Mouse (Mus musculus) spleen, adult 2 months (tissue): Measurements from ENCODE around the gene Mmp9. TPM values are rescaled to one million over a fixed set of nuclear protein-coding genes. Genes with fewer than 3 reads are reported as not detected.
A peak's percentile ranks its signal among the peaks of the same experiment; 100 is the strongest.

Experiments
- DNase-seq, 2 experiments: peaks; one replicate each; pipeline versions ENCODE4 v3.0.0 to v3.0.0-alpha.2; 2012 to 2021; ENCODE audit warnings: low spot score in 2 of 2, low read depth in 1 of 2
- H3K27ac ChIP-seq: fragments of 200-500 bp; 2 replicates; pipeline ENCODE4 v1.5.1; 2012; ENCODE audit warnings: low read length, inconsistent platforms; ENCODE audit not compliant: insufficient read depth
- H3K27me3 ChIP-seq: fragments of 200-500 bp; 2 replicates; pipeline ENCODE4 v1.6.1; 2012; ENCODE audit warnings: mild to moderate bottlenecking, moderate library complexity, low read length, inconsistent platforms; ENCODE audit not compliant: control insufficient read depth, insufficient read depth
- H3K36me3 ChIP-seq: fragments of 200-500 bp; 2 replicates; pipeline ENCODE4 v1.6.1; 2012; ENCODE audit warnings: mild to moderate bottlenecking, low read length, inconsistent platforms; ENCODE audit not compliant: control insufficient read depth, insufficient read depth
- H3K4me1 ChIP-seq: fragments of 200-500 bp; 2 replicates; pipeline ENCODE4 v1.6.1; 2011; ENCODE audit warnings: inconsistent platforms; ENCODE audit not compliant: control insufficient read depth, insufficient read depth, insufficient read length
- H3K4me3 ChIP-seq: fragments of 200-500 bp; 2 replicates; pipeline ENCODE4 v1.5.1; 2011; ENCODE audit warnings: mild to moderate bottlenecking, inconsistent platforms; ENCODE audit not compliant: insufficient read depth, insufficient read length; ENCODE audit errors: extremely low read depth
- CTCF ChIP-seq: fragments of 200-500 bp; IDR thresholded peaks from 2 replicates; pipeline ENCODE4 v1.5.1; 2011; ENCODE audit warnings: mild to moderate bottlenecking, inconsistent platforms; ENCODE audit not compliant: insufficient read depth, insufficient read length, insufficient replicate concordance; ENCODE audit errors: extremely low read depth
- POLR2A ChIP-seq: fragments of 200-500 bp; IDR thresholded peaks from 2 replicates; pipeline ENCODE4 v1.6.1; 2011; ENCODE audit warnings: low read depth, low read length, inconsistent platforms
- WGBS: fragments of 180-500 bp; shearing (Covaris S2); methylation state at CpG from one replicate; pipeline ENCODE4 v1.1.7; 2018; 5-methylcytosine and 5-hydroxymethylcytosine counted together
- polyA plus RNA-seq: library from polyadenylated mRNA; depleted of rRNA; stranded (reverse); fragments of >200 nt; gene quantifications from 2 replicates; pipeline ENCODE4 v1.2.3, GENCODE M21; 2012

Mmp9 gene
- polyA plus RNA-seq, 1 experiment, result 16.0 TPM

DNA sequence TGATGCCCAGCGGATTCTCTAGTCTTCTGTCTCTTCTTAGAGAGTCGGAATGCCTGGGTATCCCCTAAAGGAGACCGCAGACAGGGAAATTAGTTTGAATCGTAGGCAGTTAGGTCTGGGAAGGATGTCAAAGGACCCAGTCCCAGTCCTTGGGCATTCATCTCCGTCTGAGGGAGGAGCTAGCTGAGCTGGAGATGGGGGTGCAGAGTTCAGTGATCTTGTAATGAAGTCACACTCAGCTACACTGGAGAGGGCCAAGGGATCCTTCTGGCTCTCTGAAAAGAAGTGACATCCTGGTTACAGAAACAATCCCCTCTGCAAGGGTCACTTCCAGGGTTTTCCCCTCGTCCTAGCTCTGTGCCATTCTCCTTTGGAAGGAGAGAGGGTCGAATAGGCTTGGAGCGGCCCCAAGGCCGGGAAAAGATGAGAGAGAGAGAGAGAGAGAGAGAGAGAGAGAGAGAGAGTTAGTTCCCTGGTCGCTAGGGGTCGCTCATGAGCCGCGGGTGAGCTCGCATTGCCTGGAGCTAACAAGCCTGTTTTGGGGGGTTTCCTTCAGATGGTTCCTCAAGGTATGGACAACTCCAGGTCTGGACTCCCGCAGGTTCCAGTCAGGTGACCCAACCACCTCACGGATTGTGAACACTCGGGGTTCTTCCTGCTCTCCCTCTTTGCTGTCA, 21.1 kb downstream of the Mmp9 start:
- 14% methylated on average over 17 of the region's 17 CpGs for WGBS
- peaks cover 5% of the 10 kb centered on the region for H3K4me1 ChIP-seq
- H3K36me3 ChIP-seq, result no peaks in the 10 kb centered on the region
- H3K4me3 ChIP-seq, result no peak overlapping the region
- peaks cover 4% of the 10 kb centered on the region for H3K27me3 ChIP-seq
- H3K27ac ChIP-seq, result no peak overlapping the region
- peak; percentile 85 for TF ChIP-seq CTCF
- TF ChIP-seq POLR2A, result no peak
- peak in 1 of 2 experiments; percentile 63 for DNase-seq

DNA sequence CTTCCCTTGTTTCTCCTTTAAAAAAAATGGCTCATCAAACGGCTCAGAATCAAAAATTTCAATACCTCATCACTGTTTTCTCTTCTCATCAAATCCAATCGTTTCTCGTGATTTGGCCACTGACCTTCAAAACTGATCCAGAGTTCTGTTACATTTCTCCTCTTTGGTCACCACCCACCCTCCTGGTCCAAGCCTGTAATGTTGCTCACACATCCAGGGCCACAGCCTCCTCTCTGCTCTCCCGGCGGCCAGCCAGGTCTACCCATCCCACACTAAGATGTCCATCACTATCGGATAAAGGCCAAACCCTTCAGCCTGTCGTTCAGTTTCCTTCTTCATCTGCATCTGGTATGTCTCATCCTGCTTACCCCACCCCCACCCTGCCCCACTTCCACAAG, 21.6 kb downstream of the Mmp9 start:
- no peak for TF ChIP-seq POLR2A
- TF ChIP-seq CTCF, result no peak
- Histone ChIP-seq H3K4me1 (peaks cover 5% of the 10 kb centered on the region), H3K27ac (no peak overlapping the region), H3K4me3 (no peak overlapping the region), H3K36me3 (no peaks in the 10 kb centered on the region), H3K27me3 (peaks cover 4% of the 10 kb centered on the region)
- WGBS, result 51% methylated on average over 7 of the region's 7 CpGs
- DNase-seq, result no peak

DNA sequence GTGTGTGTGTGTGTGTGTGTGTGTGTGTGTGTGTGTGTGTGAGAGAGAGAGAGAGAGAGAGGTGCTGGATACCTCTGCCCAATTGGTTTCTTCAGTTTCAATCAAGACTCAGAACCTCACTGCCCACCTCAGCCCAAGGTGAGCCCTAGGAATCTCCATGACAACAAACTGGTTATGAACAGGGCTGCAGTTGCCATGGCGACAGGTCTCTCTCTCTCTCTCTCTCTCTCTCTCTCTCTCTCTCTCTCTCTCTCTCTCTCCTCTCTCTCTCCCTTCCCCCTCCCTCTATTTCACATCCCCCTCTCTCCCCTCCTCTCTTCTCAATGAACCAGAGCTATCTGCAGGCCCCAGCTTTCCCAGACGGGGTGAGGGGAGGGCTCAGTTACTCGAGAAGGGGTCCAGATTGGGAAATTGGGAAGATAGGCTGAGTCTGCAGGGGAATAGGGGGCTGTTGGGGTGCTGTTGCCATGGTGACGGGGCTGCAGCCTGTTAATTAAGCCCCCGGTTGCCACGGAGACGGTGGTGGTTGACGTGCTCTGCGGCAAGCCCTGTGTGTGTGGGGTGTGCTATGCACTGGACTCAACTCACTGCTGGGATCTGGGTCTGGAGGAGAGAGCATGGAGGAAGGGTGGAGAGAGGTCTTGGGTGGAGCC, 23.8 kb downstream of the Mmp9 start:
- peaks cover 5% of the 10 kb centered on the region for H3K4me1 ChIP-seq
- 66% methylated on average over 9 of the region's 9 CpGs for WGBS
- no peak overlapping the region for H3K27ac ChIP-seq
- peaks cover 19% of the 10 kb centered on the region for H3K27me3 ChIP-seq
- H3K36me3 ChIP-seq, result no peaks in the 10 kb centered on the region
- no peak overlapping the region for H3K4me3 ChIP-seq
- no peak for TF ChIP-seq POLR2A
- no peak for TF ChIP-seq CTCF
- no peak for DNase-seq

DNA sequence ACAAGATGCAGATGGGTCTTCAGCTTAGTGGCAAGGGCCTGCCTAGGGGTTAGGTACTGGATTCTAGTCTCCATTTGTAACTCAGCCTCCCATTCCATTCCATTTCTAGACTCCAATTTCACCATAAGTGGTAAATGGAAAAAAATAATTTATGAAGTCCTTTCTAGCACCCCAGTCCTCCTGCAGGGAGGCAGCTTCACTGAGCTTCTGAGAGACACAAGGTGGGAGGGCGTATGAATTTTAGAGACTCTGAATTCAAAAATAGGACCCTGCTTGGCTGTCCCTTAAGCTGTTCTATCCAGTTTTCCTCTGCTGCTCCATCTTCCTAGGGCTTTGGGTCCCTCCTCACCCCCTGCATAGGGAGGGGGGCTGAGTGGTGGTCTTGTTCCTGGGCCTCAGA, 24.4 kb downstream of the Mmp9 start:
- Histone ChIP-seq H3K36me3 (no peaks in the 10 kb centered on the region), H3K4me3 (no peak overlapping the region), H3K27me3 (peaks cover 23% of the 10 kb centered on the region), H3K27ac (no peak overlapping the region), H3K4me1 (peaks cover 5% of the 10 kb centered on the region)
- no peak for DNase-seq
- 92% methylated on average over 1 of the region's 1 CpGs for WGBS
- no peak for TF ChIP-seq CTCF
- TF ChIP-seq POLR2A, result no peak

DNA sequence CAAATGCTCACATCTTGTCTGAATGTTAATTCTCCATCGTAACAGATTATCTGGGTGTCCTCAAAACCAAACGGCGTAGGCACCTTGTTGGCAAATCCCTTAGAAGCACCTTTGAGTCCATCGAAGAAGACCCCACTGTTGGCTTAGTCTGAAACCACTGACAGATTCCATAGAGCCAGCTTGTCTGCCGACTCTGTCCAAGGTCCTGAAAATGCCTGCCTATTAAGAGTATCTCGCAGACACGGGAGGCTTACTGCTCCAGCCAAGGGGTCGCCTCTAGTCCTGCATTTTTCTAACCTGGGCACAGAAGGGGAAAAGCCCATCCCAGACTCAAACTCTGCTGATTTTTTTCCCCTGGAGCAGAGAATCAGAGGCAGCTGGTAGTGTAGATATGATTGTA, 25.8 kb downstream of the Mmp9 start:
- H3K27ac ChIP-seq, result no peak overlapping the region
- peaks cover 23% of the 10 kb centered on the region for H3K27me3 ChIP-seq
- no peak overlapping the region for H3K4me3 ChIP-seq
- 24% methylated on average over 8 of the region's 8 CpGs for whole genome bisulfite sequencing
- DNase-seq, result no peak
- peaks cover 1% of the 10 kb centered on the region; the same call in 1 of the 2 replicates for H3K4me1 ChIP-seq
- H3K36me3 ChIP-seq, result no peaks in the 10 kb centered on the region
- TF ChIP-seq POLR2A, result no peak
- no peak for TF ChIP-seq CTCF

DNA sequence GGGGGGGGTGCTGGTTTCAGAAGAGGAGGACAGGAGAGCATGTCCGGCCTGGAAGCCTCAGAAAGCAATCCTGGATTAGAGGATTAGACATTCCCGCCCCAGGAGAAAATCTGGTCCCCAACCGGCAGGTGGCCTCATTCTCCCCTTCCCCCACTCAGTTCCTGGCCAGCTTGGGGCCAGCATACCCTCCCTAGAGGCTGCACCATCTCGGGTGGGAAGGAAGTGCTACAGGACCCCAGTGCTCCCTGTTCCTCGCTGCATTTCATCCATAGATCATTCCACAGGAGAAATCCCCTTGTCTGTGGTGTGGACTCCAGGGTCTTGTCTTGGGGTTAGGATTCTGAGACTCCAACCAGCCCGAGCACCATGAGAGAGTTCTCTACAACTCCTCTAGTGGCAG, 26.6 kb downstream of the Mmp9 start:
- Histone ChIP-seq H3K4me3 (no peak overlapping the region), H3K36me3 (no peaks in the 10 kb centered on the region), H3K4me1 (no peaks in the 10 kb centered on the region), H3K27ac (no peak overlapping the region), H3K27me3 (peaks cover 23% of the 10 kb centered on the region)
- TF ChIP-seq POLR2A, result no peak
- TF ChIP-seq CTCF, result no peak
- no peak for DNase-seq
- 22% methylated on average over 6 of the region's 6 CpGs for WGBS
